Mouse (Mus musculus): ENCODE results near the gene Tmem215. TPM values are rescaled to one million over a fixed set of nuclear protein-coding genes. Genes with fewer than 3 reads are reported as not detected.

The Tmem215 gene
- 0.69 TPM for polyA plus RNA-seq (2014; fragmentation: Illumina TruSeq; extraction: RNeasy Lipid Tissue Mini Kit (QIAGEN cat#74804); ENCODE audit: low read depth, low replicate concordance)

GRCm38 (mm10) chr4:40471880-40472279 is at the start of gene Tmem215:
Tmem215 (plus strand) TSS chr4:40472180.

Other genes starting within 250 kb of the Tmem215 start
- gene Ddx58, start 232.4 kb upstream of the Tmem215 start, polyA plus RNA-seq (2014; fragmentation: Illumina TruSeq; extraction: RNeasy Lipid Tissue Mini Kit (QIAGEN cat#74804); ENCODE audit: low read depth, low replicate concordance), result 37.6 TPM
- gene Smim27, start 202.6 kb upstream of the Tmem215 start, polyA plus RNA-seq (2014; fragmentation: Illumina TruSeq; extraction: RNeasy Lipid Tissue Mini Kit (QIAGEN cat#74804); ENCODE audit: low read depth, low replicate concordance), result 19.3 TPM
- gene Topors, start 202.3 kb upstream of the Tmem215 start, polyA plus RNA-seq (2014; fragmentation: Illumina TruSeq; extraction: RNeasy Lipid Tissue Mini Kit (QIAGEN cat#74804); ENCODE audit: low read depth, low replicate concordance), result 46.4 TPM
- gene Ndufb6, start 192.8 kb upstream of the Tmem215 start, polyA plus RNA-seq (2014; fragmentation: Illumina TruSeq; extraction: RNeasy Lipid Tissue Mini Kit (QIAGEN cat#74804); ENCODE audit: low read depth, low replicate concordance), result 483 TPM
- 5.0 TPM for gene Aptx, start 231.0 kb downstream of the Tmem215 start, polyA plus RNA-seq (2014; fragmentation: Illumina TruSeq; extraction: RNeasy Lipid Tissue Mini Kit (QIAGEN cat#74804); ENCODE audit: low read depth, low replicate concordance)
- gene Dnaja1, start 250.0 kb downstream of the Tmem215 start, polyA plus RNA-seq (2014; fragmentation: Illumina TruSeq; extraction: RNeasy Lipid Tissue Mini Kit (QIAGEN cat#74804); ENCODE audit: low read depth, low replicate concordance), result 1,110 TPM

All from kidney, adult 10 weeks (tissue).